Mouse (Mus musculus): ENCODE measurements around the gene Aifm2.

Gene Aifm2

GRCm38 (mm10) chr10:61764689-61765088, 49.6 kb downstream of the Aifm2 start:
- DNase-seq (ENCODE audit: low spot score in 2 of 2) = peak; percentile 9 to 11

- DNase-seq (ENCODE audit: low spot score in 2 of 2) = no peak
Measured at GRCm38 (mm10) chr10:61765558-61765957, 50.5 kb downstream of the Aifm2 start.

DNA sequence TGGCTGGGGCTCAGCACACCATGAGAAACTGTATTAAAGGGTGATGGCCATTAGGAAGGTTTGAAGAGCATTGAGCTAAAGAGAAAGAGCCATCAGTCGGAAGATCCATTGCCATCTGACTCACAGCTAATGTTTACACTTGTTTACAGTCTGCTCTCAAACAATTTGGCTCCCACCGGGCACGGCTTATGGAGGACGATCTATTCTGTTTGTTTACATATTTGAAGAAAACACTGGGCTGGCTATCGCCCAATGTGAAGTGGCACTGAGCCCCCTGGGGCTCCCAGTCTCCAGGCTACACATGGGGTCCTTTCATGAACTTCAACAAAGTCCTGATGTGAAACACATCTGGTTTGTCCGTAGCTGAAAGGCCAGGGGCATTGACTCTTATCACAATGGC, 51.7 kb downstream of the Aifm2 start:
- no peak for DNase-seq (ENCODE audit: low spot score in 2 of 2)

GRCm38 (mm10) chr10:61781461-61782128, 66.5 kb downstream of the Aifm2 start:
- no peak for DNase-seq (ENCODE audit: low spot score in 2 of 2)

GRCm38 (mm10) chr10:61782799-61783611, 67.9 kb downstream of the Aifm2 start:
- peak; percentile 31 to 42 for DNase-seq (ENCODE audit: low spot score in 2 of 2)

- DNase-seq (ENCODE audit: low spot score in 2 of 2) = peak; percentile 39 to 52
Measured at GRCm38 (mm10) chr10:61783621-61784251, 68.7 kb downstream of the Aifm2 start, which contains the start of gene H2afy2. TSS of gene H2afy2 (minus strand) at chr10:61784147.

DNA sequence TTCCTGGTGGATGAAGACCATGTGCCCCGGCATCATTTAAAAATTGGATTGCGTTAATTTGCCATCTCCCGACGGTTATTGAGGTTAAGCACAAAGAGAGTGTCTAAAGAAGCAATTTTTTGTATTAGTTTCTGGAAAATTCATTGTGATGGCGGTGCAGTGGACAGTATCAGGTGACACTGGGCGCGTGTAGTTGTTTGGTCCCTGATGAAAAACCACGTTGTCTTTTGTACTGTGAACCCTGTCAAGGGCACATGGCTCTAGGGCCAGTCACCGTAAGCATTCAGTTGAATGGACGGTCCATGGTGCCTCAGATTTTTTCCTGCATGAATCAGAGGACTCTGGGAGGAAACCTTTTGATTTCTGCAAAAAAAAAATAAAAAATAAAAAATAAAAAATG, 69.4 kb downstream of the Aifm2 start:
- no peak for DNase-seq (ENCODE audit: low spot score in 2 of 2)

DNA sequence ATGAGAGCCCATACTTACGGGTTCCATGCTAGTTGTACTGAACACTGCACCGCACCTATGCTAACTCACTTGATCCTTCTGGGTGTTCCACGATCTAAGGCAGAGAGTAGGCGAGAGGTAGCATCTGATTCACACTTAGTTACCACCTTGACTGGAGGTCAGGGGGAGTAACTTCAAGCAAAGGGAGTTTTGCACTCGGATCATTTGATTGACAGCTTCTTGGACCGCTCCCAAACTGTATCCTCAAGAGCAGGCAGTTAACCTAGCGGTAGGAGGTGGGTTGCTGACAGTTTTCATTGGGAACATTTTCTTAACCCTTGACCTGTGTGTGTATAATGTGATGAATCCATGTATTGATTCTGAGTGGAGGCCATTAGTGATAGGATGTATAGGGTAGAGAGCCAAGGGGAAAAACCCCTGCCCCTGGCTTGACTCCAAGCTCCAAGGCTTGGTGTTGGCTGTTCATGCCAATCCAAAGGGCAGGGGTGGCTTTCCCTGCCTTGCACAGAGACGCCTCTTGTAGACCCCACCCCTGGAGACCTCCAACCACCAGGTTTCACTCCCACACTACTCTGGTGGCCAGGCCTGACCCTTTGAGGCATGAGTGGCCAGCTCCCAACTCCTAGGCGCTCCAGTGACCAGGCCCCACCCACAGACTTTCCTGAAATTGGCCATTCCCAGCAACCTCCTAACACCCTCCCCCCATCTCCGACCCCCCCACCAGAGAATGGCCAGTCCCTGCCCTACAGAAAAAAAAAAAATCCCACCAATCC, 72.7 kb downstream of the Aifm2 start:
- no peak for DNase-seq (ENCODE audit: low spot score in 2 of 2)

- DNase-seq (ENCODE audit: low spot score in 2 of 2) = no peak
Measured at GRCm38 (mm10) chr10:61788499-61788898, 73.4 kb downstream of the Aifm2 start.

Measured in heart, adult 9 months (tissue).